Mouse (Mus musculus): ENCODE measurements around the gene Fam24a.

DNA sequence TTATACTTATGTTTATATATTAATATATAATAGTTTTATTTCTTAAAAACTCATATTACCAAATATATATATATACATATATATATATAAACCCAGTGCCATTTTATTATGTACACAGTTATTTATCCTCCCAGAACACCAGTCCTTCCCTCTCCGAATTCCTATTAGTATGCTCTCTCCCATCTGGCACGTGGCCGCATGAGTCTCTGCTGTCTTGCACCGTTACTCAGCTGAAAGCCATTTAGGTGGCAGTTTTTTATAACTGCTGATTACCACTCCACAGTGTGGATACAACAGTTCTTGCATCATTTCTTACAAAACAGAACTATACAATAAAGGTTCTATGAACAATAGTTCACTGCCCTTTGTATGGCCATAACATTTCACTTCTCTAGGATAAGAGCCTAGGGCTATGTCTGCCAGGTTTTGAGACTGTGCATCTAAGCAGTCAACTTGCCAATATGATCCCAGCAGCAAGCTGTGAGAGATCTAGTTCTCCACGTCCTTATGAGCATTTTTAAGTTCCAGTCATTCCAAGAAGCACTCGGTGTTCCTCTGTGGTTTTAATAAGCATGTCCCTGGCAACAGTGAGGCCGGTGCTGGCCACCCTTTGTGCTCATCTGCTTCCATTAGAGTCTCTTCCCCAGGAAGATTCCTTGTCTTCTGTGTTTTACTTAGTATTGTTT lies 12.3 kb downstream of the Fam24a start:
- no peak for TF ChIP-seq POLR2A (IDR thresholded peaks at IDR 0.05; ENCODE audit: low read depth, low read length)
- TF ChIP-seq CTCF (IDR thresholded peaks at IDR 0.05; ENCODE audit: extremely low read depth, insufficient read length, insufficient replicate concordance, low read depth, low read length) = no peak

Data from small intestine, adult 2 months (tissue).